Mouse (Mus musculus): ENCODE measurements around the gene Commd6. TPM values are rescaled to one million over a fixed set of nuclear protein-coding genes. Genes with fewer than 3 reads are reported as not detected.
"Not testable (repeated sequence)": the region's sequence is repeated elsewhere in the genome, so short reads cannot be mapped to it uniquely, and the experiment has no call there.

Gene Commd6
- total RNA-seq, 2 experiments from 2014 or later: 54.5 to 59.7 TPM

- H3K4me3 ChIP-seq: peak within 1 kb of the TSS; percentile 77
Measured at GRCm38 (mm10) chr14:101608519-101609368, 31.7 kb downstream of the Commd6 start, which contains the start of gene Tbc1d4. Gene Tbc1d4 (minus strand): TSS chr14:101609191.

DNA sequence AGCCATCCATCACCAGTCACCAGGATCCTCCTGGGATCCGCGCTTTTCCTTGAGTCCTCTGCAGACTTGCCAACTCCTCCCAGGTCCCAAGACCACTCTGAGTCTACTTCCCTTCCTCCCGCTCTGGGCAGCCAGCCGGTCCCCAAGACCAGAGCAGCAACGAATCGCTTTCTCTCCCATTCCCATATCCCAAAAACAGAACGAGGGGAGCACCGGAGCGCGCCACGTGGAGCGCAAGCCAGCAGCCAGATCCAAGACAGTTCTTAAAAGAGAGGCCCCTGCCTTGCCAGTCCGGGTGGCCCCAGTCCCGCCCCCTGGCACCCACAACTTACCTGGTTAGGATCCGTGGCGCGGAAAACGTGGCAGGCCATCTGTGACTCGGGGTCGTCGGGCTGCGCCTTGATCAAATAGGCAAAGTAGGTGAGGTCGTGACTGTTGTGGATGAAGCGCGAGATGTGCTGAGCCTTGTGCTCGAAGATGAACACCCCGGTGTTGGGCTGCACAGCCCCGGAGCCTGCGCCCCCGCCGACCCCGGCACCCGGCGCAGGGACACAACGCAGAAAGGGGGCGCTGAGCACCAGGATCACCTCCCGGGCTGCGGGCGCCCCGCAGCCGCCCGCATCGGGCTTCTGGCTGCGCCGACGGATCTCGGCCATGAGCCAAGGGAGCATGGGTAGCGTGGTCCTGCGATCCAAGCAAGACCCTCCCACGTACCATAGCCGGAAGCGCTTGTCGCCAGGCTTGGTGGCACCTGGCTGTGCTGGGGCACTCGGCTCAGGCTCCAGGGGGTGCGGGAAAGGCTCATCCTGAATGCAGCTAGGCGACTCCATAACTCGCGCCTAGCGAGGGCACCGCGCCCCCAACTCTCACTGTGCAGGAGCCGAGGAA lies 32.6 kb downstream of the Commd6 start:
- no peak; the same call in 1 of the 2 replicates for TF ChIP-seq CTCF (IDR thresholded peaks at IDR 0.05)
- Histone ChIP-seq H3K4me3 (peak overlapping the region; percentile 77), H3K27ac (peak overlapping the region; percentile 70)
- intact Hi-C loops (cut with DNase I): loop anchor here (2.0 to 5.0 kb wide), 2 partner anchors 45 to 146 kb away; partner anchors contain the start of gene Uchl3
- DNase-seq (ENCODE audit: extremely low spot score in 1 of 2, low spot score in 2 of 2): peak; percentile 17 to 19

More at GRCm38 (mm10) chr14:101608519-101609368, 31.7 kb downstream of the Commd6 start, which contains the start of gene Tbc1d4:
- peak within 1 kb of the TSS; percentile 70 for H3K27ac ChIP-seq
- intact Hi-C loops (cut with DNase I): loop anchor here (1.0 to 5.0 kb wide), 3 partner anchors 44 to 146 kb away; partner anchors contain the start of gene Uchl3
- DNase-seq (ENCODE audit: extremely low spot score in 1 of 2, low spot score in 2 of 2): peak; percentile 57 to 63
- peak; percentile 80 for TF ChIP-seq CTCF (IDR thresholded peaks at IDR 0.05)

- peak; percentile 25 for TF ChIP-seq CTCF (IDR thresholded peaks at IDR 0.05)
- Histone ChIP-seq H3K27ac (no peak overlapping the region), H3K4me3 (no peak overlapping the region)
- intact Hi-C loops (cut with DNase I): loop anchor here (5.0 kb wide), 1 partner anchor 144 kb away; no protein-coding TSS in a partner anchor
- no peak for DNase-seq (ENCODE audit: extremely low spot score in 1 of 2, low spot score in 2 of 2)
Measured at GRCm38 (mm10) chr14:101605843-101606242, 34.6 kb downstream of the Commd6 start.

DNA sequence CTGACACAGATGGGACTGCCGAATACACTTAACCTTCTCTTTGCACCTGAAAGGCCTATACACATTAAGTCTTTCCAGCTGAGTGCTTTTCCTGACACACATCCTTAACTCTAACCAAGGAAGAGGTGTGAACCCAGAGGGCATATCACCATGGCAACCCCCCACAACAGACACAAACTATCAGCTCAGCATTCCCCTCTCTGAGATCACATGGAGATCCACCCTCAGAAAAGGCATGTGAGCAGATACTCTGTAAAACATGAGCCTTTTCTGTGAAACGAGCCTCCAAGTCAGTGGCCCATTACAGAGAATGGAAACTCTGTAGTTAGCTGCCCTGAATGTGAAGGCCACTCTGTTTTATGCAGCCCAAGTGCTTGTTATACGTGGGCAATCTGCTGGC lies 37.6 kb downstream of the Commd6 start:
- Histone ChIP-seq H3K4me3 (no peak overlapping the region), H3K27ac (no peak overlapping the region)
- no peak for TF ChIP-seq CTCF (IDR thresholded peaks at IDR 0.05)
- intact Hi-C loops (cut with DNase I): no loop called here
- DNase-seq (ENCODE audit: extremely low spot score in 1 of 2, low spot score in 2 of 2): no peak

DNA sequence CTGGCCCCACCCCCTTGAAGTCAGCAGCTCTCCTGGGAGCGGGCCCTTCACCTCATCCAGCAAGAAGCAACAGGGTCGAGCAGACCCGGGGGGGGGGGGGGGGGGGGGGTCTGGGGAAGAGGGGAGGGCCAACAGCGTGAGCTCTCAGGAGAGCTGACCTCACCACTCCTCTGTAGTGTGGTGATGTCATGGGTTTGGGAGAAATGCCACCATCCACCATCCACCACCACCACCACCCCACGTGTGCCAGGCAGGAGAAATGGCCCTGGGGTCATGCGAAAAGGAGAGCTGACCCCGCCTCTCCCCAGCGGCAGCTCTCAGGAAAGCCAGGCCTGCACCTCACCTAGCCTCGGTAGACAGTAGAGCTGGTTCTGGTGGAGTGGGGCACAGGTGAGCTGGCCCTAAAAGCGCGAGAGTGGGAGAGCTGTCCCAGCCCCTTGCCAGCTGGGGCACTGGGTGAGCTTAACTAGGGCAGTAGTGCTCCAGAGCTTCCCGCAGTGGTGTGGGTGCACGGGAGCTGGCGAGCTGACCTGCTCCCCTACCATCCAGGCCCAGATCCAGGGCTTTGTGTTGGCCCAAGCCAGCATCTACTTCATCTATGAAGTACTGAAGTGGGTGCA lies 43.3 kb downstream of the Commd6 start:
- no peak for DNase-seq (ENCODE audit: extremely low spot score in 1 of 2, low spot score in 2 of 2)
- intact Hi-C loops (cut with DNase I): no loop called here
- Histone ChIP-seq H3K27ac (no peak overlapping the region), H3K4me3 (no peak overlapping the region)
- no peak for TF ChIP-seq CTCF (IDR thresholded peaks at IDR 0.05)

GRCm38 (mm10) chr14:101596691-101597090 lies 43.8 kb downstream of the Commd6 start:
- no peak for TF ChIP-seq CTCF (IDR thresholded peaks at IDR 0.05)
- no peak for DNase-seq (ENCODE audit: extremely low spot score in 1 of 2, low spot score in 2 of 2)
- H3K27ac ChIP-seq: no peak overlapping the region
- H3K4me3 ChIP-seq: no peak overlapping the region
- intact Hi-C loops (cut with DNase I): no loop called here

DNA sequence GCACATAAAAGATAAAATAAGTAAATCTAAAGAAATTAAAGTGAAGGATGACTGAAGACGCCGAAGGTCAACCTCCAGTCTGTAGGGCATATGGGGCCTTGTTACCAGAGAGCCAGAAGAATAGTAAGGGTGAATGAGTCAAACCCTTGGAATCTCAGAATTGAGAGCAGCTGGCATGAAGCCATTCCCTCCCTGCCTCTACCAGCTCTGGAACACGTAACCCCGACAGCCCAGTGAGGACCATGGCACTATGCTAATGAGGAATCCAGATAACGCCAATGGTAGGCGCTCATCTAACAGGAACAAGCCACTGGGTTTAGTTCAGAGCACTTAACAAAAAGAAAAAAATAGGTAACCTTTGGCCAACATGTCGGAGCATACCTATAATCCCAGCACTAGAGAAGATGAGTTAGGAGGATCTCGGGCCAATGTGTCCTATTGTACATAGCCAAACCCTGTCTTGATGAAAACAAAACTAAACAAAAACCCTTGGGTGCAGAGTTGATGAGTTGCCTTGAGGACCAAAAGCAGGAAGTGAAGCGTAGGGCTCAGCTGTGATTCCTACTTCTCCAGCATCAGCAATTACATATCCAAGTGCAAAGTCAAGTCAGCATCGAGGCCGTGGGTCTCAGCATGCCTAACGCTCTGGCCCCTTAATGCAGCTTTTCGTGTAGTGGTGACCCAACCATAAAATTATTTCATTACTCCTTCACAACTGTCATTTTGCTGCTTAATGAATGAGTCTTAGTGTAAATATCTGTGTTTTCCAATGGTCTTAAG lies 45.0 kb downstream of the Commd6 start:
- intact Hi-C loops (cut with DNase I): no loop called here
- no peak for DNase-seq (ENCODE audit: extremely low spot score in 1 of 2, low spot score in 2 of 2)
- TF ChIP-seq CTCF (IDR thresholded peaks at IDR 0.05): no peak
- Histone ChIP-seq H3K4me3 (no peak overlapping the region), H3K27ac (no peak overlapping the region)

GRCm38 (mm10) chr14:101594001-101594400 lies 46.5 kb downstream of the Commd6 start:
- DNase-seq (ENCODE audit: extremely low spot score in 1 of 2, low spot score in 2 of 2): no peak
- Histone ChIP-seq H3K4me3 (no peak overlapping the region), H3K27ac (no peak overlapping the region)
- TF ChIP-seq CTCF (IDR thresholded peaks at IDR 0.05): no peak
- intact Hi-C loops (cut with DNase I): no loop called here

- intact Hi-C loops (cut with DNase I): no loop called here
- H3K4me3 ChIP-seq: no peak overlapping the region
- no peak for TF ChIP-seq CTCF (IDR thresholded peaks at IDR 0.05)
- H3K27ac ChIP-seq: no peak overlapping the region
- DNase-seq (ENCODE audit: extremely low spot score in 1 of 2, low spot score in 2 of 2): no peak
Measured at GRCm38 (mm10) chr14:101593340-101593739, 47.1 kb downstream of the Commd6 start.

- DNase-seq (ENCODE audit: extremely low spot score in 1 of 2, low spot score in 2 of 2): no peak
- intact Hi-C loops (cut with DNase I): no loop called here
- Histone ChIP-seq H3K27ac (no peak overlapping the region), H3K4me3 (no peak overlapping the region)
- TF ChIP-seq CTCF (IDR thresholded peaks at IDR 0.05): no peak
Measured at GRCm38 (mm10) chr14:101591101-101591500, 49.4 kb downstream of the Commd6 start.

- intact Hi-C loops (cut with DNase I); H3K4me3 ChIP-seq; DNase-seq (ENCODE audit: extremely low spot score in 1 of 2, low spot score in 2 of 2); H3K27ac ChIP-seq: not testable (repeated sequence)
Measured at GRCm38 (mm10) chr14:101588209-101588991, 52.1 kb downstream of the Commd6 start.

- DNase-seq (ENCODE audit: extremely low spot score in 1 of 2, low spot score in 2 of 2); H3K4me3 ChIP-seq; intact Hi-C loops (cut with DNase I); H3K27ac ChIP-seq: not testable (repeated sequence)
Measured at GRCm38 (mm10) chr14:101587366-101588040, 53.0 kb downstream of the Commd6 start.
